Mouse (Mus musculus) effector memory CD4-positive, alpha-beta T cell, adult 7 months (primary cell): Measurements from ENCODE around the gene Elovl7. TPM values are rescaled to one million over a fixed set of nuclear protein-coding genes. Genes with fewer than 3 reads are reported as not detected.

Experiments
- polyA plus RNA-seq: library from polyadenylated mRNA; unstranded; fragments of 100-300 nt; shearing (Covaris generic); gene quantifications from one replicate; pipeline ENCODE4 v1.2.1, GENCODE M21; 2017

Gene Elovl7
- polyA plus RNA-seq, result 5.3 TPM

GRCm38 (mm10) chr13:108214081-108214484 lies at the start of gene Elovl7:
Elovl7 (plus strand) TSS chr13:108214404.

GRCm38 (mm10) chr13:108315702-108316486 lies 101.7 kb downstream of the Elovl7 start, which contains the start of gene Depdc1b:
Depdc1b (plus strand) TSS chr13:108316332.

Other genes starting within 250 kb of the Elovl7 start
- gene Smim15, start 170.0 kb upstream of the Elovl7 start, polyA plus RNA-seq, result 34.2 TPM
- gene Ndufaf2, start 55.8 kb upstream of the Elovl7 start, polyA plus RNA-seq, result 15.0 TPM
- gene Ercc8, start 55.7 kb upstream of the Elovl7 start, polyA plus RNA-seq, result 8.1 TPM
- 1.6 TPM for gene Depdc1b, start 101.9 kb downstream of the Elovl7 start, polyA plus RNA-seq
- gene Pde4d, start 235.5 kb downstream of the Elovl7 start, polyA plus RNA-seq, result 152 TPM